Mouse (Mus musculus): Measurements from ENCODE around the gene 4930442H23Rik.
A peak's percentile ranks its signal among the peaks of the same experiment; 100 is the strongest.

4930442H23Rik gene

DNA sequence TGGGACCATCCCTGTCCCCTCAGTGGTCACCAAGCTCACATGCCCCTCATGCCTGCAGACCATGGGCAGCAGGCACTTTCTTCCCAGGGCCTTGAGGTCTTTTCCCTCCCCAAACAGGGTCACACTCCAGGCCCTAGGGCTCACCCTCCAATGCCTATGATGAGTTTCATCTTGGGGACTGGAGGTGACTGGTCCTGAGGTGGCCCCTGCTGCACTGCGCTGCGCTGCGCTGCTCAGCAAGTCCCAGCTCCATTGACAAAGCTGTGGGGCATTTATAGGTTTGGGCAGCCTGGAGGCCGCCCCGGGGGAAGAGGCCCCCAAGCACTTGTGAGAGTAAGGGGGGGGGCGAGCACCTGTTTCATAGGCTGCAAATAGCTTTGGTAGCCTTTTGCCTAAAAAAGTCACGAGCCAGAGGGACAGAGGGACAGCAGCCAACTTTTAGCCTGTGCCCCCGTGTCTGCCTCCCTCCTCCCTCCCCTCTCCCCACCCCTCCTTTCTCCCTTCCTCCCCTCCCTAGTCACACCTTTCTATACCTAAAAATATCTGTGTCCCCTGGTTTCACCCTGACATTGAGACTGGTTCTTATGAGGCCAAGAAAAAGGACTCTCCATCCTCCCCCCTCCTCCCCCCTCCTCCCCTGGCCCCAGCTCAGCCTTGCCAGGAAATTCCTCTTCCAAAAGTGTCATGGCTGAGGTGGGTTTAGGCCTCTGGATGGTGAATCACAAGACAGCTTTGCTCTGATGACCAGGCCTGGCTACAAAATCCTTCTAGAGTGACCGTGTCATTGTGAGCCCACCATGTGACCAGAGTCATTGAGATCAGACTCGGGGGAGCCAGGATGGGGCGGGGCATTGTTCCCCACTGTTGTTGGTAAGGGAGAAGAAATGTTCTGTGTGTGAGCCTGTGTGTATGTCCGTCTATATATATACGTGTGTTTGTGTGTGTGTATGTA, 18.4 kb upstream of the 4930442H23Rik start, which contains the start of gene Nmrk2:
Gene Nmrk2 (minus strand): TSS at position 245 of the 952 bp plus-strand sequence.
- no peaks in the 10 kb centered on the region for H3K9me3 ChIP-seq (ENCODE audit: low read length)
- H3K27me3 ChIP-seq (ENCODE audit: insufficient read depth, low read length), result peaks cover 20% of the 10 kb centered on the region
- H3K36me3 ChIP-seq (ENCODE audit: insufficient read depth, low read length), result peaks cover 3% of the 10 kb centered on the region; the same call in 1 of the 2 replicates
- no peak within 1 kb of the TSS for H3K4me3 ChIP-seq (replicated peaks; ENCODE audit: low read length)
- H3K4me1 ChIP-seq (replicated peaks; ENCODE audit: low read depth, low read length), result peaks cover 13% of the 10 kb centered on the region
- TF ChIP-seq NANOG (IDR thresholded peaks at IDR 0.05; ENCODE audit: borderline replicate concordance, low read length), result no peak
- no peak for TF ChIP-seq POU5F1 (IDR thresholded peaks at IDR 0.05; ENCODE audit: borderline replicate concordance, low read length)
- no peak for TF ChIP-seq CTCF (conservative IDR thresholded peaks at IDR 0.05; ENCODE audit: low read length)

DNA sequence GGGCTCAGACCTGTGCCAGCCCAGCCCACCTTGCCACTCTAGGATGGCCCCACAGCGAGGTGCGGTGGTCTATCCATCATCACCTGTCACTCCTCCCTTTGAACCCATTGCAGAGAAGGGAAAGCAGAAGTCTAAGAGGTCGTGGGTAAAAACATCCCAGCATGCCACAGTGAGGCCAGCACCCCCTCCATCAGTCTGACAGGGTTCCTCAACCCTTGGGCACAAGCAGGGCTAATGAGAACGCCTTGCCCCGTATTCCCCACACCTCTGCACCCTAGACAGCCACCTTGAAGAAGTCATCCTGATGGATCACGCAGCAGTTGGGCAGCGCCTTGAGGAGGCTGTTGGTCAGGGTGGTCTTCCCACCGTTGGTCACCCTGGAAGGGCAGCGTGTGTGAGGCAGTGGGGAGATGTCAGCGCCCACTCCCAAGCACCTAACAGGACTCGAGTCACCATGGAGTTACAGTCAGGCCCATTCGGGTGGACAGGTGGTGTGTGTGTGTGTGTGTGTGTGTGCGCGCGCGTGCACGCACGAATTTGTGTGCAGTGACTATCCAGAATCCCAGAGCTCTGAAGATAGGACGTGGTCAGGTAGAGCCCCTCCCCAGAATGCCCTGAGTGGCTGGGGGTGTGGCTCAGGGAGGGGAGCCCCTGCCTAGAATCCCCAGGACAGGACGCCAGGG, 17.1 kb upstream of the 4930442H23Rik start:
- Histone ChIP-seq H3K4me1 (replicated peaks; ENCODE audit: low read depth, low read length) (peaks cover 13% of the 10 kb centered on the region), H3K4me3 (replicated peaks; ENCODE audit: low read length) (no peak overlapping the region), H3K36me3 (ENCODE audit: insufficient read depth, low read length) (no peaks in the 10 kb centered on the region), H3K9me3 (ENCODE audit: low read length) (no peaks in the 10 kb centered on the region), H3K27me3 (ENCODE audit: insufficient read depth, low read length) (peaks cover 31% of the 10 kb centered on the region)
- TF ChIP-seq CTCF (conservative IDR thresholded peaks at IDR 0.05; ENCODE audit: low read length) (no peak), NANOG (IDR thresholded peaks at IDR 0.05; ENCODE audit: borderline replicate concordance, low read length) (no peak), POU5F1 (IDR thresholded peaks at IDR 0.05; ENCODE audit: borderline replicate concordance, low read length) (no peak)

DNA sequence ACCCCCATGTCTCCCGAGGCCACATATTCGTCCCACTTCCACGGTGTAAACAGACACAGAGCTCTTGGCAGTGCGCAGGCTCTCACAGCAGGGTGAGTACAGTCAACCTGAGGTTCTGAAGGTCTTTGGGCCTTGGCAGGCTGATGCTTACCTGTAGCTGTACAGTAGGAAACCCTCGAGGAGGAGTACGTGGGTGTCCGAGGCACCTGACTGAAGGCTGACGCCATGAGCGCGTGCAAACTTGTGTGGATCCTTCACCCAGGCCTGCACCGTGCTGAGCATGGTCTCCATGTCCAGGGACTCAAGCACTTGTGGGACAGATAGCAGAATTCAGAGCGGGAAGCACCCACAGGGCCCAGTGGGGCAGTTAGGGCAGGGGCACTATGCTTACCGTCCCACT, 16.5 kb upstream of the 4930442H23Rik start:
- TF ChIP-seq NANOG (IDR thresholded peaks at IDR 0.05; ENCODE audit: borderline replicate concordance, low read length) (no peak), POU5F1 (IDR thresholded peaks at IDR 0.05; ENCODE audit: borderline replicate concordance, low read length) (no peak), CTCF (conservative IDR thresholded peaks at IDR 0.05; ENCODE audit: low read length) (no peak)
- no peaks in the 10 kb centered on the region for H3K9me3 ChIP-seq (ENCODE audit: low read length)
- peaks cover 37% of the 10 kb centered on the region for H3K27me3 ChIP-seq (ENCODE audit: insufficient read depth, low read length)
- H3K4me3 ChIP-seq (replicated peaks; ENCODE audit: low read length), result no peak overlapping the region
- H3K36me3 ChIP-seq (ENCODE audit: insufficient read depth, low read length), result no peaks in the 10 kb centered on the region
- peaks cover 16% of the 10 kb centered on the region for H3K4me1 ChIP-seq (replicated peaks; ENCODE audit: low read depth, low read length)

DNA sequence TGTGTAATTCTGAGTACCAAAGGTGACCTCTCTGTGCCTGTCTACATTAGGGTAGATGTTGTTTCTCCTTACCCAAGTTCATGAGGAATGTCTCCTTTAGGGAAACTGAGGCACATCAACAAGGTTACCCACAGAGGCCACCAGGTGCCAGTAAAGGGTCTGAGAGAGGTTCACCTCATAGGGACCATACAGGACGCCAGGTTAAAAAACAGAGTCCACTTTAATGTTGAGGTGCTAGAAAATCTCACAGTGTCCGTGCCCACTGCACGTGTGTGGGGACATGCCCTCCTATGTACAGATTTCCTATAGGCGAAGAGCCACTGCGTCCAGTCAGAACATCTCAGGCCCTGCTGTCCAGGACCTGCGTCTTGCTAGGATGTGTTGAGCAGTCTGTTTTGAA, 15.3 kb upstream of the 4930442H23Rik start:
- H3K4me1 ChIP-seq (replicated peaks; ENCODE audit: low read depth, low read length), result peaks cover 26% of the 10 kb centered on the region
- no peaks in the 10 kb centered on the region for H3K9me3 ChIP-seq (ENCODE audit: low read length)
- no peak overlapping the region for H3K4me3 ChIP-seq (replicated peaks; ENCODE audit: low read length)
- TF ChIP-seq CTCF (conservative IDR thresholded peaks at IDR 0.05; ENCODE audit: low read length), result no peak
- TF ChIP-seq NANOG (IDR thresholded peaks at IDR 0.05; ENCODE audit: borderline replicate concordance, low read length), result no peak
- no peak for TF ChIP-seq POU5F1 (IDR thresholded peaks at IDR 0.05; ENCODE audit: borderline replicate concordance, low read length)
- H3K27me3 ChIP-seq (ENCODE audit: insufficient read depth, low read length), result peaks cover 45% of the 10 kb centered on the region
- H3K36me3 ChIP-seq (ENCODE audit: insufficient read depth, low read length), result no peaks in the 10 kb centered on the region

DNA sequence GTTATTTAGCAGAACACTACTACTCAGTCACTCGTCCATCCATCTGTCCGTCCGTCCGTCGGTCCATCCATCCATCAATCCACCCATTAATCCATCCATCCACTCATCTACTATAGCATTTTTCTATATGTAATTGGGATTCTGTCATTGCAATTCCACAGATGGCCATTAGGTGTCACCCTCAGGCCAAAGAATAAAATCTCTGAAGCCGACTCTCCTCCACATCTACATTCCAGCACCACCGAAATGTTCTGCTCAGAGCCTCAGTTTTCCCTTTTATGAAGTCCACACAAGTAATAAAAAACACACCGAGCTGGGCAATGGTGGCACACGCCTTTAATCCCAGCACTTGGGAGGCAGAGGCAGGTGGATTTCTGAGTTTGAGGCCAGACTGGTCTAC, 14.6 kb upstream of the 4930442H23Rik start:
- H3K9me3 ChIP-seq (ENCODE audit: low read length), result no peaks in the 10 kb centered on the region
- peaks cover 33% of the 10 kb centered on the region for H3K4me1 ChIP-seq (replicated peaks; ENCODE audit: low read depth, low read length)
- H3K36me3 ChIP-seq (ENCODE audit: insufficient read depth, low read length), result no peaks in the 10 kb centered on the region
- TF ChIP-seq NANOG (IDR thresholded peaks at IDR 0.05; ENCODE audit: borderline replicate concordance, low read length), result no peak
- TF ChIP-seq CTCF (conservative IDR thresholded peaks at IDR 0.05; ENCODE audit: low read length), result peak; percentile 77
- H3K27me3 ChIP-seq (ENCODE audit: insufficient read depth, low read length), result peaks cover 45% of the 10 kb centered on the region
- H3K4me3 ChIP-seq (replicated peaks; ENCODE audit: low read length), result no peak overlapping the region

DNA sequence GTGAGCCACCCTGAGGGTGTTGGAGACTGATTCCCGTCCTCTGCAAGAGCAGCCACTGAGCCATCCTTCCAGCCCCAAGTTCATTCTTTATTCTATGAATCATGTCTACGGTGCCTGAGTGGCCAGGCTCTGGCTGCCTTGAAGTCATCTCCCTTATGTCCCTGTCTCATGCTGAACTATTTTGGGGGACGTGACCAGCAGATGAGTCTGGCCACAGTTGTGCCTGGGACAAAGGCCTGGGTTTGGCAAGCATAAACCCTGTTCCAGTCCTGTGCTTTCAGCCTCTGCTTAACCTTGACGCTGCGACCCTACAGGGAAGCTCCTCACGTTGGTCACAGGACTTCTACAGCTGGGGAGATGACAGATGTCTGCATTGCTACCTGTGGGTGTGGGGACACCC, 13.7 kb upstream of the 4930442H23Rik start:
- TF ChIP-seq POU5F1 (IDR thresholded peaks at IDR 0.05; ENCODE audit: borderline replicate concordance, low read length) (no peak), CTCF (conservative IDR thresholded peaks at IDR 0.05; ENCODE audit: low read length) (no peak), NANOG (IDR thresholded peaks at IDR 0.05; ENCODE audit: borderline replicate concordance, low read length) (no peak)
- no peak overlapping the region for H3K4me3 ChIP-seq (replicated peaks; ENCODE audit: low read length)
- H3K36me3 ChIP-seq (ENCODE audit: insufficient read depth, low read length), result no peaks in the 10 kb centered on the region
- no peaks in the 10 kb centered on the region for H3K9me3 ChIP-seq (ENCODE audit: low read length)
- peaks cover 37% of the 10 kb centered on the region for H3K4me1 ChIP-seq (replicated peaks; ENCODE audit: low read depth, low read length)
- H3K27me3 ChIP-seq (ENCODE audit: insufficient read depth, low read length), result peaks cover 45% of the 10 kb centered on the region

DNA sequence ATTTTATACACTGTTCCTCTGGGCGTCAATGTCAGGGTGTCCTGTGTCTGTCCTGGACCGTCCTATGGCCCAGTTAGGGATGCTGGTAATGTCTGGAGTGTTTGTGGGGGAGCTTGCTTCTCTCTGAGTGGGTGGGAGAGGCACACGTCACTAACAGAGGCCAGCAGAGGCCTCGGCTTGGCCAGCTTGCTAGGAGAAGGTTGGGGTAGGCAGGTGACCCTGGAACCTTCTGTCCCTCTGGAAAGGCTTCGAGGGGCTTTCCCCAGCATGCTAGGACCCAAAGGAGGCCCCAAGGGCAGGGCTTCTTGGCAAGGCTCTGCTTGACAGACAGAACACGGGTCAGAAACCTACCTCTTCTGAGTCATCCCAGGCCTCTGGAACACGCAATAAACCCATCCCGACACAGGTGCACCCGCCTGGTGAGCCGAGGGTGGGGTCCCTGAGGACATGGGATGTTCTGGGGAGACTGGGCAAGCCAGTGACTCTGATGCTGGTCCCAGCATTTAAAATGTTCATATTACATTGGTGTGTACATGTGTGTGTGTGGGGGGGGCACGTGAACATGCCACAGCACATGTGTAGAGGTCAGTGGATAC, 12.9 kb upstream of the 4930442H23Rik start:
- Histone ChIP-seq H3K36me3 (ENCODE audit: insufficient read depth, low read length) (no peaks in the 10 kb centered on the region), H3K4me3 (replicated peaks; ENCODE audit: low read length) (no peak overlapping the region), H3K4me1 (replicated peaks; ENCODE audit: low read depth, low read length) (peaks cover 43% of the 10 kb centered on the region), H3K9me3 (ENCODE audit: low read length) (no peaks in the 10 kb centered on the region), H3K27me3 (ENCODE audit: insufficient read depth, low read length) (peaks cover 45% of the 10 kb centered on the region)
- TF ChIP-seq NANOG (IDR thresholded peaks at IDR 0.05; ENCODE audit: borderline replicate concordance, low read length), result no peak
- TF ChIP-seq POU5F1 (IDR thresholded peaks at IDR 0.05; ENCODE audit: borderline replicate concordance, low read length), result no peak
- TF ChIP-seq CTCF (conservative IDR thresholded peaks at IDR 0.05; ENCODE audit: low read length), result no peak

DNA sequence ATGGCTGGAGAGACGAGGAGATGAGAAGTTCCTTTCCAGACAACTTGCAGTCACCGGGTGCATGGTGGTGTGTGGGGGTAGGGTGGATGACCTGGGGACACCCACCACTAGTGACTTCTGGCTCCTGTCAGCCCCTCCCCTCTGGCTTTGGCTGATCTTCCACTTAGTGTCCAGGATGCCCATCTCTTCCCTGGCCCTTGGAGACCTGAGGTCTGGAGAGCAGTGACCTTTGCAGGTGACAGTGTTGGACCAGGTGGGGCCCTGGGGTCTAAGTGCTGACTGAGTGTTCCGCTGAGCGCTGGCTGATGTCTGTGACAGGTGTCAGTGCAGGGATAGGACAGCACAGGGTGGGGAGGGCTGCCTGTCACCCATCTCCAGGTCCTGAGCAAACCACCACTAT, 11.7 kb upstream of the 4930442H23Rik start:
- TF ChIP-seq NANOG (IDR thresholded peaks at IDR 0.05; ENCODE audit: borderline replicate concordance, low read length) (no peak), POU5F1 (IDR thresholded peaks at IDR 0.05; ENCODE audit: borderline replicate concordance, low read length) (no peak), CTCF (conservative IDR thresholded peaks at IDR 0.05; ENCODE audit: low read length) (no peak)
- H3K36me3 ChIP-seq (ENCODE audit: insufficient read depth, low read length), result peaks cover 10% of the 10 kb centered on the region
- no peak overlapping the region for H3K4me3 ChIP-seq (replicated peaks; ENCODE audit: low read length)
- peaks cover 45% of the 10 kb centered on the region for H3K27me3 ChIP-seq (ENCODE audit: insufficient read depth, low read length)
- peaks cover 46% of the 10 kb centered on the region for H3K4me1 ChIP-seq (replicated peaks; ENCODE audit: low read depth, low read length)
- H3K9me3 ChIP-seq (ENCODE audit: low read length), result no peaks in the 10 kb centered on the region
